Mouse (Mus musculus) embryonic facial prominence, embryonic 15.5 days (tissue): ENCODE results near the gene Pla2r1. TPM values are rescaled to one million over a fixed set of nuclear protein-coding genes. Genes with fewer than 3 reads are reported as not detected.

Experiments used
- ATAC-seq: fragments of 200-750 bp; cut with Nextera tagmentation; 2 replicates; pipeline ENCODE4 v1.8.0; 2017; ENCODE audit warnings: low read depth, moderate TSS enrichment; ENCODE audit not compliant: insufficient number of reproducible peaks, low FRiP score, low TSS enrichment
- H3K27ac ChIP-seq: fragments of 300-500 bp; sonication (generic); replicated peaks from 2 replicates; pipeline ENCODE4 v1.5.1; 2015; ENCODE audit warnings: mild to moderate bottlenecking, inconsistent platforms
- H3K27me3 ChIP-seq: fragments of 300-500 bp; sonication (generic); 2 replicates; pipeline ENCODE4 v1.6.1; 2015; ENCODE audit warnings: inconsistent platforms
- H3K36me3 ChIP-seq: fragments of 300-500 bp; sonication (generic); 2 replicates; pipeline ENCODE4 v1.6.1; 2015; ENCODE audit warnings: mild to moderate bottlenecking, inconsistent platforms
- H3K4me1 ChIP-seq: fragments of 300-500 bp; sonication (generic); 2 replicates; pipeline ENCODE4 v1.6.1; 2015; ENCODE audit warnings: inconsistent platforms
- H3K4me2 ChIP-seq: fragments of 300-500 bp; sonication (generic); replicated peaks from 2 replicates; pipeline ENCODE4 v1.6.1; 2015; ENCODE audit warnings: mild to moderate bottlenecking, inconsistent platforms
- H3K4me3 ChIP-seq: fragments of 300-500 bp; sonication (generic); replicated peaks from 2 replicates; pipeline ENCODE4 v1.5.1; 2015; ENCODE audit warnings: mild to moderate bottlenecking, inconsistent platforms
- H3K9ac ChIP-seq: fragments of 300-500 bp; sonication (generic); 2 replicates; pipeline ENCODE4 v1.6.1; 2015; ENCODE audit warnings: inconsistent platforms
- H3K9me3 ChIP-seq: fragments of 300-500 bp; sonication (generic); replicated peaks from 2 replicates; pipeline ENCODE4 v1.6.1; 2016; ENCODE audit warnings: inconsistent platforms
- WGBS: fragments of 180-500 bp; shearing (Covaris S2); methylation state at CpG from one replicate; pipeline ENCODE4 v1.1.7; 2015; 5-methylcytosine and 5-hydroxymethylcytosine counted together
- polyA plus RNA-seq: library from polyadenylated mRNA; unstranded; fragments of >200 nt; fragmentation: Nextera tagmentation; extraction: Ambion mirVana; gene quantifications from 2 replicates; pipeline ENCODE4 v1.2.1, GENCODE M21; 2015

Pla2r1 gene
- polyA plus RNA-seq, 1 experiment from 2014 or later: 3.1 TPM

- Histone ChIP-seq H3K4me2 (no peak overlapping the region), H3K4me1 (0 out of 2 replicates have a peak, but pooled peaks cover 4% of the 10 kb centered on the region), H3K27me3 (no peaks in the 10 kb centered on the region), H3K9me3 (no peaks in the 10 kb centered on the region), H3K36me3 (no peaks in the 10 kb centered on the region), H3K27ac (no peak overlapping the region), H3K9ac (no peak overlapping the region), H3K4me3 (no peak overlapping the region)
- ATAC-seq: no peak
- WGBS: 73% methylated on average over 4 of the region's 4 CpGs
These were observed 49.1 kb downstream of the Pla2r1 start for GRCm38 (mm10) chr2:60503991-60504390.

DNA sequence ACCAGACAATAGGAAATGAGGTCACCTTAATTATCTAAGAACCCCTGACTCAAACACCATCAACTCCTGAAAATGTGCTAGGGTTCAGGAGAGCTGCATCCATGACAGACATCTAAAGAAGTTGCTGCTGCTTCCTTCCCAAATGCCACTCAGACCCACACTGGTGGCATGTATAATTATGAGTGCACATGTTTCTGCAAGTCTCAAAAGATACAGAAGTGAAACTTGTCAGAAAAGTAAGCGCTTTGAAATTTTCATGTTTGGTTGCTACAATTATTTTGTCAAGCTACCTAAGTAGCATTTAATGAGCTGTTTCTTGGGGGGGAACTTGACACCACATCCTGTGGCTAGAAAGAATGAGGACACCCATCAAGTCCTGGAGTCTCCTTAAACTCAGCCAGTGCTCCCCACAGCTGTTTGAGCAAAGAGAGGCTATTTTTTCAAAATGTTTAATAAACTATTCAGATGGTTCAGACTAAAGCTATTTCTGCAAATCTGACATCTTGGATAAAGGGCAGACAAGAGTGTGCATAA, 52.5 kb downstream of the Pla2r1 start:
- ATAC-seq: no peak
- 60% methylated on average over 1 of the region's 1 CpGs for WGBS
- no peaks in the 10 kb centered on the region for H3K36me3 ChIP-seq

DNA sequence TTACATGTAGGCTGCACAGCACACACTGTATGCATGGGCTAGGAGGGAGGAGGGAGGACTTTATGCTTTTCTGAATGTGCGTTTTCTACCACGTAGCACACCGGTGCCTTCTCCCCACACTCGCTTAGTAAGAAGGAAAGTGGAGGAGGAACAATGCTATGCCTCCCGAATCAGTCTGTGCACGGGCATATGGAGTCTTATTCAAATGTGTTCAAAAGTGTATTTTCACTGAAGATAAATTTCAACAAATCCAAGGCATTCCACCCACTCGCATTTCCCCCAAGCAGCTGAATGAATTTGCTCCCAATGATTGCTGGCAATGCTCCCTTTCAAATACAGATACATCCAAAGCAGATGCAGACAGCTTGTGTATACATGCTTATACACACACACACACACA, 73.2 kb downstream of the Pla2r1 start:
- WGBS: 79% methylated on average over 7 of the region's 7 CpGs
- H3K36me3 ChIP-seq: no peaks in the 10 kb centered on the region
- H3K4me2 ChIP-seq: no peak overlapping the region
- H3K27me3 ChIP-seq: no peaks in the 10 kb centered on the region
- no peak for ATAC-seq
- no peaks in the 10 kb centered on the region for H3K9me3 ChIP-seq
- no peak overlapping the region for H3K9ac ChIP-seq
- H3K4me3 ChIP-seq: no peak overlapping the region
- H3K27ac ChIP-seq: no peak overlapping the region
- no peaks in the 10 kb centered on the region for H3K4me1 ChIP-seq

More for the DNA sequence above, 52.5 kb downstream of the Pla2r1 start:
- H3K27me3 ChIP-seq: no peaks in the 10 kb centered on the region
- no peak overlapping the region for H3K4me3 ChIP-seq
- H3K4me2 ChIP-seq: no peak overlapping the region
- H3K9me3 ChIP-seq: no peaks in the 10 kb centered on the region
- H3K9ac ChIP-seq: no peak overlapping the region
- no peak overlapping the region for H3K27ac ChIP-seq
- H3K4me1 ChIP-seq: 0 out of 2 replicates have a peak, but pooled peaks cover 4% of the 10 kb centered on the region

GRCm38 (mm10) chr2:60478778-60479177, 74.3 kb downstream of the Pla2r1 start:
- no peak for ATAC-seq
- WGBS: 89% methylated on average over 2 of the region's 2 CpGs
- no peaks in the 10 kb centered on the region for H3K9me3 ChIP-seq
- no peaks in the 10 kb centered on the region for H3K27me3 ChIP-seq
- no peaks in the 10 kb centered on the region for H3K4me1 ChIP-seq
- H3K36me3 ChIP-seq: no peaks in the 10 kb centered on the region
- no peak overlapping the region for H3K27ac ChIP-seq
- no peak overlapping the region for H3K4me2 ChIP-seq
- H3K9ac ChIP-seq: no peak overlapping the region
- no peak overlapping the region for H3K4me3 ChIP-seq

GRCm38 (mm10) chr2:60468901-60469770, 84.0 kb downstream of the Pla2r1 start:
- H3K27ac ChIP-seq: no peak overlapping the region
- no peaks in the 10 kb centered on the region for H3K4me1 ChIP-seq
- no peak overlapping the region for H3K9ac ChIP-seq
- no peak overlapping the region for H3K4me2 ChIP-seq
- no peaks in the 10 kb centered on the region for H3K27me3 ChIP-seq
- no peak overlapping the region for H3K4me3 ChIP-seq
- 57% methylated on average over 11 of the region's 11 CpGs for WGBS
- no peaks in the 10 kb centered on the region for H3K36me3 ChIP-seq
- ATAC-seq: no peak
- H3K9me3 ChIP-seq: no peaks in the 10 kb centered on the region

DNA sequence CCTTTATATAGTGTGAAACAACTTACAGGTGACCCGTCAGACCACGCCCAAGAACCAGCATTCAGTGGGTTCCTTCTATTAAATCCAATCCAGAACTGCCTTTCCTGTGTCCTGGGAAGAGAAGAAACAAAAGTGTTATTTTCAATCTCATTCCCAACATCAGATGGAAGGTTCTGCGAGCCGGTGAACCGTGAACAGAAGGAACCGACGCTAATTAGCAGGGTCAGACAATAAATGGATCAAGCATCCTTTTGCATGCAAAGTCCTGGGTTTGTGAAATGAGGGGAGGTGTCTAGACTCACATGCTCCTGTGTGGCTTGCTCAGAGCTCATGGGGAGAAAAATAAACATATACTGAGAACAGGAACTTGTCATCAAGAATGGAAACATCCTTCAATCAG, 100.7 kb downstream of the Pla2r1 start:
- H3K9ac ChIP-seq: no peak overlapping the region
- no peaks in the 10 kb centered on the region for H3K27me3 ChIP-seq
- no peak overlapping the region for H3K4me3 ChIP-seq
- no peak overlapping the region for H3K4me2 ChIP-seq
- ATAC-seq: no peak
- no peaks in the 10 kb centered on the region for H3K9me3 ChIP-seq
- H3K4me1 ChIP-seq: no peaks in the 10 kb centered on the region
- no peaks in the 10 kb centered on the region for H3K36me3 ChIP-seq
- 84% methylated on average over 7 of the region's 7 CpGs for WGBS
- H3K27ac ChIP-seq: no peak overlapping the region

- 73% methylated on average over 3 of the region's 3 CpGs for WGBS
- H3K27ac ChIP-seq: no peak overlapping the region
- H3K9ac ChIP-seq: no peak overlapping the region
- no peaks in the 10 kb centered on the region for H3K36me3 ChIP-seq
- H3K27me3 ChIP-seq: no peaks in the 10 kb centered on the region
- no peak overlapping the region for H3K4me3 ChIP-seq
- H3K9me3 ChIP-seq: no peaks in the 10 kb centered on the region
- ATAC-seq: peak; percentile 79
- H3K4me1 ChIP-seq: no peaks in the 10 kb centered on the region
- no peak overlapping the region for H3K4me2 ChIP-seq
These were observed 101.9 kb downstream of the Pla2r1 start for GRCm38 (mm10) chr2:60451119-60451773.

- no peak for ATAC-seq
- no peak overlapping the region for H3K9ac ChIP-seq
- no peak overlapping the region for H3K4me3 ChIP-seq
- H3K36me3 ChIP-seq: no peaks in the 10 kb centered on the region
- H3K27ac ChIP-seq: no peak overlapping the region
- peaks cover 4% of the 10 kb centered on the region for H3K4me1 ChIP-seq
- no peaks in the 10 kb centered on the region for H3K27me3 ChIP-seq
- no peak overlapping the region for H3K4me2 ChIP-seq
- 59% methylated on average over 6 of the region's 6 CpGs for WGBS
- no peaks in the 10 kb centered on the region for H3K9me3 ChIP-seq
These were observed 103.4 kb downstream of the Pla2r1 start for GRCm38 (mm10) chr2:60449732-60450131.

- Histone ChIP-seq H3K36me3 (no peaks in the 10 kb centered on the region), H3K4me3 (no peak overlapping the region), H3K27ac (no peak overlapping the region), H3K4me1 (peaks cover 6% of the 10 kb centered on the region), H3K4me2 (no peak overlapping the region), H3K27me3 (no peaks in the 10 kb centered on the region), H3K9ac (no peak overlapping the region), H3K9me3 (no peaks in the 10 kb centered on the region)
- ATAC-seq: no peak
- WGBS: 24% methylated on average over 9 of the region's 9 CpGs
These were observed 108.2 kb downstream of the Pla2r1 start for GRCm38 (mm10) chr2:60444711-60445509.

GRCm38 (mm10) chr2:60443279-60443678, 109.8 kb downstream of the Pla2r1 start:
- 91% methylated on average over 7 of the region's 7 CpGs for WGBS
- H3K9me3 ChIP-seq: no peaks in the 10 kb centered on the region
- ATAC-seq: no peak

DNA sequence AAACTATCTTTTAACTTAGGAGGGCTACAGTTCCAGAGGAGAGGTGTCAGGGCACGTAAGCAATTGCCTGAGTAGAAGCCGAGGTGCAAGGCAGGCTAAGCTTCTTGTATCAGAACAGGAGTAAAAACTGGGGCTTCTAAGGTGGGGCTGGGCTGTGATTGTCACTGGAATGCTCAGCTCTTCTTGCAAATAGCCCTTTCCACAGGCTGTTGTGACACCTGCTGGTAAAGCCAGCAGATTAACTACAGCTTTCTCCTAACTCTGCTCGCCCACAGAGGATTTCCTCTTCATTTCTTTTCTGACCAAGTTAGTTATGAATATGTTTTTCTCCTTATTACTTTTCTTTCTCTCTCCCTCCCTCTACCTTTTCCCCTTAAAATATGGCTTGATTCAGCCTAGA, 111.2 kb downstream of the Pla2r1 start:
- no peak overlapping the region for H3K9ac ChIP-seq
- 22% methylated on average over 3 of the region's 3 CpGs for WGBS
- no peak for ATAC-seq
- peaks cover 6% of the 10 kb centered on the region for H3K4me1 ChIP-seq
- no peaks in the 10 kb centered on the region for H3K36me3 ChIP-seq
- H3K9me3 ChIP-seq: no peaks in the 10 kb centered on the region
- no peak overlapping the region for H3K27ac ChIP-seq
- no peak overlapping the region for H3K4me2 ChIP-seq
- H3K4me3 ChIP-seq: no peak overlapping the region
- H3K27me3 ChIP-seq: no peaks in the 10 kb centered on the region

More at GRCm38 (mm10) chr2:60443279-60443678, 109.8 kb downstream of the Pla2r1 start:
- no peak overlapping the region for H3K27ac ChIP-seq
- H3K36me3 ChIP-seq: no peaks in the 10 kb centered on the region
- H3K4me2 ChIP-seq: no peak overlapping the region
- H3K27me3 ChIP-seq: no peaks in the 10 kb centered on the region
- H3K4me1 ChIP-seq: peaks cover 6% of the 10 kb centered on the region
- no peak overlapping the region for H3K9ac ChIP-seq
- H3K4me3 ChIP-seq: no peak overlapping the region
